Mouse (Mus musculus) small intestine, adult 2 months (tissue): ENCODE data around the gene Gm9913. TPM values are rescaled to one million over a fixed set of nuclear protein-coding genes. Genes with fewer than 3 reads are reported as not detected.

Source experiments
- H3K27ac ChIP-seq: fragments of 200-500 bp; 2 replicates; pipeline ENCODE4 v1.5.1; 2012; ENCODE audit warnings: low read depth, low read length, control low read depth, inconsistent platforms; ENCODE audit not compliant: insufficient read depth
- H3K27me3 ChIP-seq: fragments of 200-500 bp; 2 replicates; pipeline ENCODE4 v1.6.1; 2012; ENCODE audit warnings: mild to moderate bottlenecking, moderate library complexity, low read length, inconsistent platforms; ENCODE audit not compliant: control insufficient read depth, insufficient read depth
- H3K36me3 ChIP-seq: fragments of 200-500 bp; 2 replicates; pipeline ENCODE4 v1.6.1; 2012; ENCODE audit warnings: mild to moderate bottlenecking, low read length, control low read depth, inconsistent platforms; ENCODE audit not compliant: control insufficient read depth, insufficient read depth
- H3K4me1 ChIP-seq: fragments of 200-500 bp; 2 replicates; pipeline ENCODE4 v1.6.1; 2012; ENCODE audit warnings: low read length, inconsistent platforms, mixed read lengths; ENCODE audit not compliant: control insufficient read depth, insufficient read depth, insufficient read length
- H3K4me3 ChIP-seq: fragments of 200-500 bp; 2 replicates; pipeline ENCODE4 v1.5.1; 2012; ENCODE audit warnings: low read depth, mild to moderate bottlenecking, control low read depth, inconsistent platforms, low read length, moderate library complexity
- CTCF ChIP-seq: fragments of 200-500 bp; IDR thresholded peaks from 2 replicates; pipeline ENCODE4 v1.5.1; 2012; ENCODE audit warnings: low read depth, mild to moderate bottlenecking, control low read depth, inconsistent platforms, low read length, moderate library complexity, mixed read lengths; ENCODE audit not compliant: insufficient replicate concordance, insufficient read length; ENCODE audit errors: extremely low read depth
- POLR2A ChIP-seq: fragments of 200-500 bp; IDR thresholded peaks from 2 replicates; pipeline ENCODE4 v1.6.1; 2012; ENCODE audit warnings: low read depth, mild to moderate bottlenecking, control low read depth, inconsistent platforms, low read length, moderate library complexity
- WGBS: fragments of 180-500 bp; shearing (Covaris S2); methylation state at CpG from one replicate; pipeline ENCODE4 v1.1.7; 2018; 5-methylcytosine and 5-hydroxymethylcytosine counted together
- polyA plus RNA-seq: library from polyadenylated mRNA; depleted of rRNA; stranded (reverse); fragments of >200 nt; gene quantifications from 2 replicates; pipeline ENCODE4 v1.2.3, GENCODE M21; 2012; rRNA removed

The Gm9913 gene
- polyA plus RNA-seq, 1 experiment = 0.18 TPM

- WGBS = 78% methylated on average over 6 of the region's 6 CpGs
- H3K27ac ChIP-seq = no peak overlapping the region
- TF ChIP-seq CTCF (no peak), POLR2A (no peak)
- H3K4me1 ChIP-seq = no peaks in the 10 kb centered on the region
- no peak overlapping the region for H3K4me3 ChIP-seq
- H3K27me3 ChIP-seq = no peaks in the 10 kb centered on the region
- no peaks in the 10 kb centered on the region for H3K36me3 ChIP-seq
These were observed 50.9 kb downstream of the Gm9913 start for GRCm38 (mm10) chr2:125555830-125556229.

Other genes with a start within 250 kb of the Gm9913 start
- gene Fbn1, start 2.9 kb downstream of the Gm9913 start, polyA plus RNA-seq = 4.9 and 5.1 TPM in 2 replicates
- 0.32 and 0.82 TPM in 2 replicates for gene Cep152, start 120.0 kb downstream of the Gm9913 start, polyA plus RNA-seq
- 3.8 and 5.3 TPM in 2 replicates for gene Eid1, start 168.0 kb downstream of the Gm9913 start, polyA plus RNA-seq
- 0.09 and 0.13 TPM in 2 replicates for gene Shc4, start 219.1 kb downstream of the Gm9913 start, polyA plus RNA-seq